ENCODE assay signal across 15 mouse cellular contexts in genomic region chr3:60773383-60773782, GRCm38 (mm10).
DNase-seq lines count a peak whose midpoint lies in the region; ATAC-seq and TF ChIP-seq lines count a peak whose summit lies in the region.
"Had no signal": no experiment of that assay in that cellular context is flagged by ENCODE, and none has a peak within 500 bp of the region (broad histone marks: within the 10 kb centered on the region; RNA-seq: fewer than 3 reads in every experiment).

No protein-coding gene starts in this region.

- no peaks in the 10 kb centered on the region for H3K9me3 ChIP-seq in heart, embryonic 15.5 days (replicated peaks)
- no peaks in the 10 kb centered on the region for H3K9me3 ChIP-seq in heart, embryonic 11.5 days (replicated peaks; ENCODE audit: control insufficient read depth, low read length)
- H3K9me3 ChIP-seq in lung, embryonic 14.5 days (ENCODE audit: low read depth, low read length): no peaks in the 10 kb centered on the region
- no peaks in the 10 kb centered on the region for H3K9me3 ChIP-seq in lung, postnatal 0 days (ENCODE audit: low read length)
- H3K9me3 ChIP-seq in embryonic facial prominence, embryonic 15.5 days (replicated peaks): no peaks in the 10 kb centered on the region
- H3K9me3 ChIP-seq in intestine, embryonic 15.5 days: no peaks in the 10 kb centered on the region
- H3K9me3 ChIP-seq in forebrain, embryonic 14.5 days (replicated peaks; ENCODE audit: control insufficient read depth, low read length): no peaks in the 10 kb centered on the region
- H3K9me3 ChIP-seq: embryonic facial prominence, embryonic 12.5 days; forebrain, embryonic 13.5 days; G1E had no signal

- no peaks in the 10 kb centered on the region for H3K27me3 ChIP-seq in heart, embryonic 15.5 days
- H3K27me3 ChIP-seq in heart, embryonic 11.5 days (ENCODE audit: control insufficient read depth, insufficient read depth, low read length): no peaks in the 10 kb centered on the region
- no peaks in the 10 kb centered on the region for H3K27me3 ChIP-seq in lung, embryonic 14.5 days (ENCODE audit: insufficient read depth, low read length)
- H3K27me3 ChIP-seq in lung, postnatal 0 days (replicated peaks; ENCODE audit: insufficient read depth, low read length): no peaks in the 10 kb centered on the region
- H3K27me3 ChIP-seq in embryonic facial prominence, embryonic 15.5 days: no peaks in the 10 kb centered on the region
- H3K27me3 ChIP-seq in intestine, embryonic 15.5 days (replicated peaks): no peaks in the 10 kb centered on the region
- no peaks in the 10 kb centered on the region for H3K27me3 ChIP-seq in forebrain, embryonic 14.5 days (replicated peaks; ENCODE audit: control insufficient read depth, insufficient read depth, low read length)
- H3K27me3 ChIP-seq: embryonic facial prominence, embryonic 12.5 days; forebrain, embryonic 13.5 days had no signal

- no peak for TF ChIP-seq EP300 in lung, postnatal 0 days (IDR thresholded peaks at IDR 0.05)

- H3K4me2 ChIP-seq in heart, embryonic 15.5 days: no peak overlapping the region
- H3K4me2 ChIP-seq in heart, embryonic 11.5 days: no peak overlapping the region
- no peak overlapping the region for H3K4me2 ChIP-seq in lung, embryonic 14.5 days
- H3K4me2 ChIP-seq in lung, postnatal 0 days (replicated peaks; ENCODE audit: low read depth, low read length): no peak overlapping the region
- no peak overlapping the region for H3K4me2 ChIP-seq in embryonic facial prominence, embryonic 15.5 days (replicated peaks)
- H3K4me2 ChIP-seq in intestine, embryonic 15.5 days (replicated peaks): no peak overlapping the region
- no peak overlapping the region for H3K4me2 ChIP-seq in forebrain, embryonic 14.5 days (ENCODE audit: low read length)
- H3K4me2 ChIP-seq: embryonic facial prominence, embryonic 12.5 days; forebrain, embryonic 13.5 days had no signal

- no peaks in the 10 kb centered on the region for H3K36me3 ChIP-seq in heart, embryonic 15.5 days
- no peaks in the 10 kb centered on the region for H3K36me3 ChIP-seq in heart, embryonic 11.5 days (ENCODE audit: control insufficient read depth, insufficient read depth, low read length)
- no peaks in the 10 kb centered on the region for H3K36me3 ChIP-seq in lung, embryonic 14.5 days (ENCODE audit: insufficient read depth)
- H3K36me3 ChIP-seq in lung, postnatal 0 days (ENCODE audit: insufficient read depth, low read length): no peaks in the 10 kb centered on the region
- H3K36me3 ChIP-seq in embryonic facial prominence, embryonic 15.5 days: no peaks in the 10 kb centered on the region
- H3K36me3 ChIP-seq in intestine, embryonic 15.5 days: no peaks in the 10 kb centered on the region
- no peaks in the 10 kb centered on the region for H3K36me3 ChIP-seq in forebrain, embryonic 14.5 days (ENCODE audit: control insufficient read depth, insufficient read depth, low read length)
- H3K36me3 ChIP-seq: embryonic facial prominence, embryonic 12.5 days; G1E had no signal

- DNase-seq in lung, embryonic 14.5 days: peak; percentile 78
- no peak for DNase-seq in lung, postnatal 0 days (ENCODE audit: low spot score)
- DNase-seq in B cell, adult 2 months: no peak
- no peak for DNase-seq in forebrain, embryonic 14.5 days (ENCODE audit: low spot score)
- DNase-seq: cerebellum, postnatal 36 days; spleen, adult 18-20 months; thymus, adult 18-20 months had no signal

- H3K9ac ChIP-seq in heart, embryonic 15.5 days: no peak overlapping the region
- no peak overlapping the region for H3K9ac ChIP-seq in heart, embryonic 11.5 days (ENCODE audit: low read depth, low read length)
- no peak overlapping the region for H3K9ac ChIP-seq in lung, embryonic 14.5 days
- no peak overlapping the region for H3K9ac ChIP-seq in lung, postnatal 0 days (replicated peaks; ENCODE audit: low read depth)
- H3K9ac ChIP-seq in embryonic facial prominence, embryonic 15.5 days: no peak overlapping the region
- no peak overlapping the region for H3K9ac ChIP-seq in intestine, embryonic 15.5 days
- no peak overlapping the region for H3K9ac ChIP-seq in forebrain, embryonic 14.5 days (ENCODE audit: low read length)
- H3K9ac ChIP-seq: embryonic facial prominence, embryonic 12.5 days; forebrain, embryonic 13.5 days; liver, embryonic 14.5 days had no signal

- no peak overlapping the region for H3K27ac ChIP-seq in heart, embryonic 15.5 days
- H3K27ac ChIP-seq in heart, embryonic 11.5 days (ENCODE audit: low read depth, low read length): no peak overlapping the region
- no peak overlapping the region; the same call in 1 of the 2 replicates for H3K27ac ChIP-seq in lung, embryonic 14.5 days (ENCODE audit: low read depth)
- no peak overlapping the region for H3K27ac ChIP-seq in lung, postnatal 0 days (ENCODE audit: low read length)
- H3K27ac ChIP-seq in embryonic facial prominence, embryonic 15.5 days (replicated peaks): no peak overlapping the region
- no peak overlapping the region for H3K27ac ChIP-seq in intestine, embryonic 15.5 days
- no peak overlapping the region for H3K27ac ChIP-seq in forebrain, embryonic 14.5 days (ENCODE audit: low read depth, low read length)
- H3K27ac ChIP-seq: embryonic facial prominence, embryonic 12.5 days; forebrain, embryonic 13.5 days; liver, embryonic 14.5 days had no signal

- WGBS in heart, embryonic 15.5 days: 48% methylated on average over 3 of the region's 3 CpGs
- WGBS in heart, embryonic 11.5 days (ENCODE audit: insufficient replicate concordance): 62% methylated on average over 3 of the region's 3 CpGs
- WGBS in lung, embryonic 14.5 days: 27% methylated on average over 3 of the region's 3 CpGs
- 40% methylated on average over 3 of the region's 3 CpGs for WGBS in lung, postnatal 0 days
- 32% methylated on average over 3 of the region's 3 CpGs for WGBS in embryonic facial prominence, embryonic 15.5 days
- 48% methylated on average over 3 of the region's 3 CpGs for WGBS in intestine, embryonic 15.5 days
- 89% methylated on average over 3 of the region's 3 CpGs for WGBS in forebrain, embryonic 14.5 days

- no peak overlapping the region for H3K4me3 ChIP-seq in heart, embryonic 15.5 days
- no peak overlapping the region for H3K4me3 ChIP-seq in heart, embryonic 11.5 days (ENCODE audit: low read depth, low read length)
- no peak overlapping the region for H3K4me3 ChIP-seq in lung, embryonic 14.5 days (ENCODE audit: low read depth, low read length)
- no peak overlapping the region for H3K4me3 ChIP-seq in lung, postnatal 0 days (ENCODE audit: low read depth, low read length)
- H3K4me3 ChIP-seq in embryonic facial prominence, embryonic 15.5 days (replicated peaks): no peak overlapping the region
- no peak overlapping the region for H3K4me3 ChIP-seq in intestine, embryonic 15.5 days (replicated peaks)
- H3K4me3 ChIP-seq in forebrain, embryonic 14.5 days (ENCODE audit: low read depth, low read length): no peak overlapping the region
- H3K4me3 ChIP-seq: embryonic facial prominence, embryonic 12.5 days; forebrain, embryonic 13.5 days had no signal

- TF ChIP-seq CTCF in lung, embryonic 14.5 days (IDR thresholded peaks at IDR 0.05; ENCODE audit: low read depth): no peak
- TF ChIP-seq CTCF in lung, postnatal 0 days (IDR thresholded peaks at IDR 0.05): no peak

- 0 out of 2 replicates have a peak, but pooled peaks have one; percentile 22 for ATAC-seq in heart, embryonic 15.5 days (replicated peaks; ENCODE audit: insufficient number of reproducible peaks, insufficient read depth, low FRiP score, low read depth)
- no peak for ATAC-seq in heart, embryonic 11.5 days (replicated peaks; ENCODE audit: insufficient number of reproducible peaks, low FRiP score, low TSS enrichment)
- ATAC-seq in lung, embryonic 14.5 days (ENCODE audit: insufficient read depth): peak; percentile 82; the same call in 1 of the 2 replicates
- no peak for ATAC-seq in lung, postnatal 0 days
- peak; percentile 51; the same call in 1 of the 2 replicates for ATAC-seq in embryonic facial prominence, embryonic 15.5 days (ENCODE audit: insufficient number of reproducible peaks, low FRiP score, low TSS enrichment, low read depth)
- peak; percentile 39; the same call in 1 of the 2 replicates for ATAC-seq in intestine, embryonic 15.5 days
- ATAC-seq in forebrain, embryonic 14.5 days: no peak
- ATAC-seq: forebrain, embryonic 13.5 days had no signal

- 0 out of 2 replicates have a peak, but pooled peaks cover 2% of the 10 kb centered on the region for H3K4me1 ChIP-seq in heart, embryonic 15.5 days (replicated peaks)
- H3K4me1 ChIP-seq in heart, embryonic 11.5 days (ENCODE audit: control insufficient read depth, insufficient read depth, low read length): no peaks in the 10 kb centered on the region
- no peaks in the 10 kb centered on the region for H3K4me1 ChIP-seq in lung, embryonic 14.5 days (ENCODE audit: insufficient read depth)
- no peaks in the 10 kb centered on the region for H3K4me1 ChIP-seq in lung, postnatal 0 days (ENCODE audit: insufficient read depth, low read depth, low read length)
- H3K4me1 ChIP-seq in embryonic facial prominence, embryonic 15.5 days: peaks cover 5% of the 10 kb centered on the region; the same call in 1 of the 2 replicates
- no peaks in the 10 kb centered on the region for H3K4me1 ChIP-seq in intestine, embryonic 15.5 days (replicated peaks)
- H3K4me1 ChIP-seq in forebrain, embryonic 14.5 days (ENCODE audit: control insufficient read depth, insufficient read depth, low read length): no peaks in the 10 kb centered on the region
- H3K4me1 ChIP-seq: embryonic facial prominence, embryonic 12.5 days; forebrain, embryonic 13.5 days had no signal

Comparison
In these comparisons a context has a peak if more than half of its experiments do, and no peak if none do; other contexts are left out.
1. ATAC-seq: peak in heart, embryonic 15.5 days (single experiment), lung, embryonic 14.5 days (single experiment), embryonic facial prominence, embryonic 15.5 days (single experiment) and intestine, embryonic 15.5 days (single experiment); none in heart, embryonic 11.5 days (single experiment), lung, postnatal 0 days (single experiment) and forebrain, embryonic 14.5 days (single experiment).